Mouse (Mus musculus): ENCODE results near the gene Tom1l2.

GRCm38 (mm10) chr11:60229821-60230220 lies 122.9 kb downstream of the Tom1l2 start:
- no peak for TF ChIP-seq CTCF (IDR thresholded peaks at IDR 0.05; ENCODE audit: low read depth)
- TF ChIP-seq EP300 (IDR thresholded peaks at IDR 0.05; ENCODE audit: low read depth): no peak
